23 mouse cellular contexts compared by ENCODE assay signal in the genomic region with DNA sequence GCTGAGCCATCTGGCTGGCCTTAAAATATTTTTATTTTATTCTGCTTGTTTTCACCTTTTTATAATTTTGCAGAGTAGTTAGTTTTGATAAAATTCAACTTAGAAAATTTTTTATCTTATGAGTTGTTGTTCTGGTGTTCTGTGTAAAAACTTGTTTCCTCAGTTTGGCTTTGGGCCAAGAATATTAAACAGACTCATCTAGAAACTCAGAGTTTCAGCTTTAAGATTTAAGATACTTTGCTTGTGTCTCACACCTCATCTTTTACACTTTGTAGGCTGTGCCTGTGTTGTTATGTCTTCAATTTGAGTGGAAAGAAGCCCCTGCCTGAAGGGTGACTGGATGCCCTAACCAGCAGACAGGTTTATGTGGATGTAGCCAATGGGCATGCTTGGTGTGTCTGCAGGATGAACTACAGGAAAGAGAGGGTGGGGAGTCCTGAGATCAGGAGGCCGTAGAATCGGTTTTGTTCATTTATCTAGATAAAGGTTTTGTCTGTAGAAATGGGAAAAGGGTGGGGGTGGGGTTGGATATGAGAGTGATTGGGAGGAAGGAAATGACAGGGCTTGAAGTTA. TPM values are rescaled to one million over a fixed set of nuclear protein-coding genes. Genes with fewer than 3 reads are reported as not detected.
DNase-seq lines count a peak whose midpoint lies in the region; ATAC-seq lines count a peak whose summit lies in the region.
"Had no signal": no experiment of that assay in that cellular context is flagged by ENCODE, and none has a peak within 500 bp of the region (broad histone marks: within the 10 kb centered on the region; RNA-seq: fewer than 3 reads in every experiment).

No protein-coding gene starts in this region.

- ATAC-seq in CD4-positive, CD25-positive, alpha-beta regulatory T cell, adult 4 months = peak; percentile 71
- no peak for ATAC-seq in kidney, embryonic 14.5 days (ENCODE audit: low FRiP score, low TSS enrichment)
- ATAC-seq: forebrain, embryonic 13.5 days; hindbrain, postnatal 0 days; intestine, embryonic 16.5 days had no signal

- DNase-seq in 3T3-L1 (ENCODE audit: low read depth, low spot score) = peak; percentile 17
- DNase-seq in 416B (ENCODE audit: low read depth) = peak; percentile 62
- peak; percentile 53 for DNase-seq in induced T-regulatory cell, adult 2 months (ENCODE audit: low read depth)
- DNase-seq in spleen, adult 18-20 months = no peak
- DNase-seq in layer of hippocampus, postnatal 10 days (ENCODE audit: low spot score in 2 of 2) = no peak
- DNase-seq: adrenal gland, adult 8-10 months; adrenal gland, postnatal 36 days; cerebellum, adult 11-12 months; cerebellum, adult 9-10 months; cerebellum, postnatal 25 days; gastrocnemius, postnatal 36 days; heart, adult 18-20 months; heart, postnatal 14 days; kidney, adult 8-10 months had no signal

- no peak overlapping the region for H3K4me3 ChIP-seq in kidney, embryonic 14.5 days (ENCODE audit: low read length)
- H3K4me3 ChIP-seq: embryonic facial prominence, embryonic 13.5 days; forebrain, embryonic 13.5 days; heart, embryonic 15.5 days; hindbrain, embryonic 13.5 days had no signal

- no peak overlapping the region for H3K27ac ChIP-seq in kidney, embryonic 14.5 days (ENCODE audit: low read depth, low read length)
- H3K27ac ChIP-seq: embryonic facial prominence, embryonic 13.5 days; forebrain, embryonic 13.5 days; heart, embryonic 15.5 days; hindbrain, embryonic 13.5 days; hindbrain, postnatal 0 days had no signal

- no peak overlapping the region for H3K9ac ChIP-seq in kidney, embryonic 14.5 days (ENCODE audit: low read depth, low read length)
- H3K9ac ChIP-seq: embryonic facial prominence, embryonic 13.5 days; forebrain, embryonic 13.5 days; heart, embryonic 15.5 days; hindbrain, embryonic 13.5 days had no signal

- H3K36me3 ChIP-seq in kidney, embryonic 14.5 days (ENCODE audit: control insufficient read depth, insufficient read depth, low read length) = no peaks in the 10 kb centered on the region
- H3K36me3 ChIP-seq: embryonic facial prominence, embryonic 13.5 days; heart, embryonic 15.5 days; hindbrain, embryonic 13.5 days had no signal

- H3K9me3 ChIP-seq in kidney, embryonic 14.5 days (ENCODE audit: control insufficient read depth, low read length) = no peaks in the 10 kb centered on the region
- H3K9me3 ChIP-seq: embryonic facial prominence, embryonic 13.5 days; forebrain, embryonic 13.5 days; heart, embryonic 15.5 days; hindbrain, embryonic 13.5 days had no signal

- no peaks in the 10 kb centered on the region for H3K27me3 ChIP-seq in kidney, embryonic 14.5 days (ENCODE audit: control insufficient read depth, insufficient read depth, low read length)
- H3K27me3 ChIP-seq: embryonic facial prominence, embryonic 13.5 days; forebrain, embryonic 13.5 days; heart, embryonic 15.5 days; hindbrain, embryonic 13.5 days had no signal

- WGBS in kidney, embryonic 14.5 days = 73% methylated on average over 2 of the region's 2 CpGs

- no peak overlapping the region for H3K4me2 ChIP-seq in kidney, embryonic 14.5 days (replicated peaks; ENCODE audit: low read depth, low read length)
- H3K4me2 ChIP-seq: embryonic facial prominence, embryonic 13.5 days; forebrain, embryonic 13.5 days; heart, embryonic 11.5 days; heart, embryonic 15.5 days; hindbrain, embryonic 13.5 days had no signal

- H3K4me1 ChIP-seq in kidney, embryonic 14.5 days (ENCODE audit: control insufficient read depth, insufficient read depth, low read length) = 0 out of 2 replicates have a peak, but pooled peaks cover 1% of the 10 kb centered on the region
- H3K4me1 ChIP-seq: embryonic facial prominence, embryonic 13.5 days; heart, embryonic 15.5 days; hindbrain, embryonic 13.5 days had no signal

RNA-seq across cellular contexts. Expression of a gene that starts 7.9 kb away (rescaled TPM):
- polyA plus RNA-seq in CD4-positive, CD25-positive, alpha-beta regulatory T cell, adult 4 months (2017; shearing (Covaris generic)) = 10 to 100 TPM; 25.4 to 28.0 TPM
- 40.5 and 59.5 TPM in 2 replicates for polyA plus RNA-seq in kidney, embryonic 14.5 days (2014; fragmentation: Nextera tagmentation; extraction: Ambion mirVana)
- total RNA-seq in layer of hippocampus, postnatal 10 days (2021) = 100 to 1,000 TPM in 1 of 2 experiments, 10 to 100 TPM in 1; 93.5 to 122 TPM

Comparison
In these comparisons a context has a peak if more than half of its experiments do, and no peak if none do; other contexts are left out.
1. DNase-seq: peak in 3T3-L1 (single experiment), 416B (single experiment) and induced T-regulatory cell, adult 2 months (single experiment); none in spleen, adult 18-20 months (0 of 2) and layer of hippocampus, postnatal 10 days (0 of 2).